Mouse (Mus musculus) thymus, adult 18-20 months (tissue): ENCODE results near the gene Atf7.
"Not testable (repeated sequence)": the region's sequence is repeated elsewhere in the genome, so short reads cannot be mapped to it uniquely, and the experiment has no call there.

Source experiments
- DNase-seq, 2 experiments: peaks; one replicate each; pipeline ENCODE4 v3.0.0; 2022; ENCODE audit warnings: mixed read lengths in 2 of 2

Gene Atf7

GRCm38 (mm10) chr15:102619486-102619885, 5.8 kb downstream of the Atf7 start:
- DNase-seq, result no peak

GRCm38 (mm10) chr15:102617654-102618053, 7.6 kb downstream of the Atf7 start:
- DNase-seq, result no peak

- DNase-seq, result no peak
Measured at GRCm38 (mm10) chr15:102616174-102616573, 9.1 kb downstream of the Atf7 start.

GRCm38 (mm10) chr15:102614224-102614623, 11.0 kb downstream of the Atf7 start:
- no peak for DNase-seq

- no peak for DNase-seq
Measured at GRCm38 (mm10) chr15:102612966-102613365, 12.3 kb downstream of the Atf7 start.

GRCm38 (mm10) chr15:102608586-102608985, 16.7 kb downstream of the Atf7 start:
- DNase-seq, result not testable (repeated sequence)

- DNase-seq, result no peak
Measured at GRCm38 (mm10) chr15:102593996-102594656, 31.1 kb downstream of the Atf7 start.

GRCm38 (mm10) chr15:102592674-102593073, 32.6 kb downstream of the Atf7 start:
- no peak for DNase-seq

- DNase-seq, result no peak
Measured at GRCm38 (mm10) chr15:102590567-102590966, 34.7 kb downstream of the Atf7 start.

GRCm38 (mm10) chr15:102589826-102590225, 35.4 kb downstream of the Atf7 start:
- no peak for DNase-seq

- DNase-seq, result no peak
Measured at GRCm38 (mm10) chr15:102585501-102585900, 39.8 kb downstream of the Atf7 start.

- DNase-seq, result no peak
Measured at GRCm38 (mm10) chr15:102583708-102584383, 41.4 kb downstream of the Atf7 start.

GRCm38 (mm10) chr15:102581205-102581604, 44.1 kb downstream of the Atf7 start:
- DNase-seq, result no peak

GRCm38 (mm10) chr15:102578351-102578750, 46.9 kb downstream of the Atf7 start:
- no peak for DNase-seq

- DNase-seq, result no peak
Measured at GRCm38 (mm10) chr15:102576972-102577371, 48.3 kb downstream of the Atf7 start.

- DNase-seq, result no peak
Measured at GRCm38 (mm10) chr15:102572081-102572480, 53.2 kb downstream of the Atf7 start.

GRCm38 (mm10) chr15:102567849-102568248, 57.4 kb downstream of the Atf7 start:
- no peak for DNase-seq

- no peak for DNase-seq
Measured at GRCm38 (mm10) chr15:102563681-102564080, 61.6 kb downstream of the Atf7 start.

- no peak for DNase-seq
Measured at GRCm38 (mm10) chr15:102563061-102563460, 62.2 kb downstream of the Atf7 start.

- no peak for DNase-seq
Measured at GRCm38 (mm10) chr15:102562491-102562890, 62.8 kb downstream of the Atf7 start.

GRCm38 (mm10) chr15:102557580-102557979, 67.7 kb downstream of the Atf7 start:
- DNase-seq, result no peak

- DNase-seq, result no peak
Measured at GRCm38 (mm10) chr15:102555581-102555980, 69.7 kb downstream of the Atf7 start.

GRCm38 (mm10) chr15:102552599-102552998, 72.7 kb downstream of the Atf7 start:
- no peak for DNase-seq

- no peak for DNase-seq
Measured at GRCm38 (mm10) chr15:102547478-102547877, 77.8 kb downstream of the Atf7 start.
